Mouse (Mus musculus) cerebellum, adult 9-11 months (tissue): ENCODE measurements around the gene Tmem74b.
A peak's percentile ranks its signal among the peaks of the same experiment; 100 is the strongest.

Source experiments
- DNase-seq: peaks from one replicate; pipeline ENCODE4 v3.0.0; 2022

Tmem74b gene

GRCm38 (mm10) chr2:151701231-151702145, at the start of gene Tmem74b:
Tmem74b (plus strand) TSS chr2:151702008.
- no peak for DNase-seq

- DNase-seq: no peak
Observed at GRCm38 (mm10) chr2:151652053-151652452, 49.8 kb upstream of the Tmem74b start.

- DNase-seq: no peak
Observed at GRCm38 (mm10) chr2:151668433-151668832, 33.4 kb upstream of the Tmem74b start, which contains the start of gene Rad21l. Rad21l (minus strand) TSS chr2:151668533.

GRCm38 (mm10) chr2:151670026-151670967, 31.5 kb upstream of the Tmem74b start:
- DNase-seq: peak; percentile 11

- no peak for DNase-seq
Observed at GRCm38 (mm10) chr2:151670968-151671329, 30.9 kb upstream of the Tmem74b start.

- DNase-seq: peak; percentile 23
Observed at GRCm38 (mm10) chr2:151676234-151676633, 25.6 kb upstream of the Tmem74b start.

- peak; percentile 29 for DNase-seq
Observed at GRCm38 (mm10) chr2:151682357-151682756, 19.5 kb upstream of the Tmem74b start.

GRCm38 (mm10) chr2:151682976-151683375, 18.8 kb upstream of the Tmem74b start:
- DNase-seq: no peak

GRCm38 (mm10) chr2:151702146-151702850, 490 bp downstream of the Tmem74b start:
- DNase-seq: peak; percentile 43

- DNase-seq: no peak
Observed at GRCm38 (mm10) chr2:151702851-151703190, 1.0 kb downstream of the Tmem74b start.

- no peak for DNase-seq
Observed at GRCm38 (mm10) chr2:151712647-151713046, 10.8 kb downstream of the Tmem74b start.

GRCm38 (mm10) chr2:151715526-151715925, 13.7 kb downstream of the Tmem74b start:
- DNase-seq: no peak

- no peak for DNase-seq
Observed at GRCm38 (mm10) chr2:151716318-151717055, 14.7 kb downstream of the Tmem74b start.

GRCm38 (mm10) chr2:151724094-151724493, 22.3 kb downstream of the Tmem74b start:
- no peak for DNase-seq

GRCm38 (mm10) chr2:151733151-151733865, 31.5 kb downstream of the Tmem74b start:
- DNase-seq: no peak

GRCm38 (mm10) chr2:151735422-151735821, 33.6 kb downstream of the Tmem74b start:
- DNase-seq: no peak

- DNase-seq: no peak
Observed at GRCm38 (mm10) chr2:151738460-151738859, 36.7 kb downstream of the Tmem74b start.

- DNase-seq: no peak
Observed at GRCm38 (mm10) chr2:151739081-151739480, 37.3 kb downstream of the Tmem74b start.

GRCm38 (mm10) chr2:151739505-151739904, 37.7 kb downstream of the Tmem74b start:
- no peak for DNase-seq

- peak; percentile 88 for DNase-seq
Observed at GRCm38 (mm10) chr2:151740741-151741526, 39.1 kb downstream of the Tmem74b start.

- no peak for DNase-seq
Observed at GRCm38 (mm10) chr2:151742084-151742483, 40.3 kb downstream of the Tmem74b start.
